Mouse (Mus musculus): ENCODE data around the gene Klhl29. TPM values are rescaled to one million over a fixed set of nuclear protein-coding genes. Genes with fewer than 3 reads are reported as not detected.
A peak's percentile ranks its signal among the peaks of the same experiment; 100 is the strongest.
"Not testable (repeated sequence)": the region's sequence is repeated elsewhere in the genome, so short reads cannot be mapped to it uniquely, and the experiment has no call there.

Gene Klhl29
- total RNA-seq, 2 experiments from 2014 or later: 4.5 to 5.4 TPM

- DNase-seq: no peak
These were observed 22.1 kb downstream of the Klhl29 start for GRCm38 (mm10) chr12:5353416-5353815.

- DNase-seq: no peak
These were observed 22.7 kb downstream of the Klhl29 start for GRCm38 (mm10) chr12:5352771-5353170.

GRCm38 (mm10) chr12:5350491-5351285 lies 24.8 kb downstream of the Klhl29 start:
- no peak for DNase-seq

- no peak for DNase-seq
These were observed 30.4 kb downstream of the Klhl29 start for GRCm38 (mm10) chr12:5345088-5345487.

GRCm38 (mm10) chr12:5344457-5344856 lies 31.0 kb downstream of the Klhl29 start:
- DNase-seq: not testable (repeated sequence)

- DNase-seq: no peak
These were observed 35.3 kb downstream of the Klhl29 start for GRCm38 (mm10) chr12:5340151-5340603.

- peak; percentile 19 for DNase-seq
These were observed 38.4 kb downstream of the Klhl29 start for GRCm38 (mm10) chr12:5336927-5337712.

- DNase-seq: peak; percentile 31
These were observed 39.2 kb downstream of the Klhl29 start for GRCm38 (mm10) chr12:5336331-5336730.

GRCm38 (mm10) chr12:5334956-5335355 lies 40.5 kb downstream of the Klhl29 start:
- DNase-seq: no peak

GRCm38 (mm10) chr12:5334175-5334574 lies 41.3 kb downstream of the Klhl29 start:
- no peak for DNase-seq

- no peak for DNase-seq
These were observed 43.5 kb downstream of the Klhl29 start for GRCm38 (mm10) chr12:5331810-5332484.

GRCm38 (mm10) chr12:5330496-5331070 lies 44.9 kb downstream of the Klhl29 start:
- DNase-seq: no peak

GRCm38 (mm10) chr12:5322444-5323087 lies 52.9 kb downstream of the Klhl29 start:
- no peak for DNase-seq

- no peak for DNase-seq
These were observed 54.5 kb downstream of the Klhl29 start for GRCm38 (mm10) chr12:5321017-5321416.

- no peak for DNase-seq
These were observed 56.0 kb downstream of the Klhl29 start for GRCm38 (mm10) chr12:5319359-5319973.

GRCm38 (mm10) chr12:5316029-5316567 lies 59.4 kb downstream of the Klhl29 start:
- DNase-seq: no peak

GRCm38 (mm10) chr12:5307923-5308322 lies 67.6 kb downstream of the Klhl29 start:
- no peak for DNase-seq

GRCm38 (mm10) chr12:5305466-5305865 lies 70.0 kb downstream of the Klhl29 start:
- no peak for DNase-seq

GRCm38 (mm10) chr12:5303912-5304311 lies 71.6 kb downstream of the Klhl29 start:
- no peak for DNase-seq

GRCm38 (mm10) chr12:5303100-5303499 lies 72.4 kb downstream of the Klhl29 start:
- no peak for DNase-seq

- no peak for DNase-seq
These were observed 73.6 kb downstream of the Klhl29 start for GRCm38 (mm10) chr12:5301841-5302240.
